In genomic region chr11:98904577-98904976, GRCm38 (mm10) we compare ENCODE assay signal across 13 mouse cellular contexts. TPM values are rescaled to one million over a fixed set of nuclear protein-coding genes. Genes with fewer than 3 reads are reported as not detected.
DNase-seq lines count a peak whose midpoint lies in the region; ATAC-seq and TF ChIP-seq lines count a peak whose summit lies in the region.
"Had no signal": no experiment of that assay in that cellular context is flagged by ENCODE, and none has a peak within 500 bp of the region (broad histone marks: within the 10 kb centered on the region; RNA-seq: fewer than 3 reads in every experiment).

No protein-coding gene starts in this region.

- no peak for TF ChIP-seq CTCF in heart, adult 2 months (IDR thresholded peaks at IDR 0.05)
- no peak for TF ChIP-seq CTCF in lung, embryonic 14.5 days (IDR thresholded peaks at IDR 0.05; ENCODE audit: low read depth)

- peaks cover 70% of the 10 kb centered on the region for H3K4me1 ChIP-seq in heart, embryonic 10.5 days
- H3K4me1 ChIP-seq in heart, adult 2 months (ENCODE audit: control insufficient read depth, insufficient read depth, low read length): peaks cover 3% of the 10 kb centered on the region; the same call in 1 of the 2 replicates
- H3K4me1 ChIP-seq in lung, embryonic 14.5 days (ENCODE audit: insufficient read depth): peaks cover 21% of the 10 kb centered on the region; the same call in 1 of the 2 replicates
- peaks cover 41% of the 10 kb centered on the region for H3K4me1 ChIP-seq in intestine, embryonic 16.5 days (ENCODE audit: control insufficient read depth, insufficient read depth, low read length)
- peaks cover 22% of the 10 kb centered on the region for H3K4me1 ChIP-seq in stomach, embryonic 14.5 days (ENCODE audit: control insufficient read depth, insufficient read depth, low read length)

- TF ChIP-seq POLR2A in heart, adult 2 months (IDR thresholded peaks at IDR 0.05; ENCODE audit: insufficient read depth, low read depth, low read length): no peak

- peak; percentile 82 for DNase-seq in heart, embryonic 10.5 days (ENCODE audit: low spot score)
- no peak for DNase-seq in heart, adult 2 months
- DNase-seq in lung, embryonic 14.5 days: no peak
- DNase-seq in lung, postnatal 14 days: no peak
- no peak for DNase-seq in left cerebral cortex, adult 9 months (ENCODE audit: low spot score in 2 of 2)
- no peak for DNase-seq in adrenal gland, postnatal 10 days
- DNase-seq: adrenal gland, postnatal 25 days; cerebellum, postnatal 10 days; layer of hippocampus, postnatal 36 days had no signal

- 0 out of 2 replicates have a peak overlapping the region, but pooled peaks have one; percentile 3 for H3K4me3 ChIP-seq in heart, embryonic 10.5 days
- H3K4me3 ChIP-seq in heart, adult 2 months: no peak overlapping the region
- no peak overlapping the region for H3K4me3 ChIP-seq in lung, embryonic 14.5 days (ENCODE audit: low read depth, low read length)
- H3K4me3 ChIP-seq in intestine, embryonic 16.5 days (ENCODE audit: low read length): no peak overlapping the region
- no peak overlapping the region for H3K4me3 ChIP-seq in stomach, embryonic 14.5 days (ENCODE audit: low read depth, low read length)

- H3K9me3 ChIP-seq in heart, embryonic 10.5 days: no peaks in the 10 kb centered on the region
- no peaks in the 10 kb centered on the region for H3K9me3 ChIP-seq in lung, embryonic 14.5 days (ENCODE audit: low read depth, low read length)
- H3K9me3 ChIP-seq in intestine, embryonic 16.5 days (ENCODE audit: control insufficient read depth, low read length): no peaks in the 10 kb centered on the region
- H3K9me3 ChIP-seq in stomach, embryonic 14.5 days (ENCODE audit: control insufficient read depth, low read depth, low read length): no peaks in the 10 kb centered on the region

- TF ChIP-seq EP300 in heart, adult 2 months (IDR thresholded peaks at IDR 0.05; ENCODE audit: insufficient read depth, low read depth, low read length): no peak

- no peaks in the 10 kb centered on the region for H3K27me3 ChIP-seq in heart, embryonic 10.5 days (ENCODE audit: insufficient read depth, poor library complexity, severe bottlenecking)
- no peaks in the 10 kb centered on the region for H3K27me3 ChIP-seq in heart, adult 2 months (ENCODE audit: control insufficient read depth, insufficient read depth, low read length)
- H3K27me3 ChIP-seq in lung, embryonic 14.5 days (ENCODE audit: insufficient read depth, low read length): no peaks in the 10 kb centered on the region
- no peaks in the 10 kb centered on the region for H3K27me3 ChIP-seq in intestine, embryonic 16.5 days (replicated peaks; ENCODE audit: control insufficient read depth, insufficient read depth, low read length)
- no peaks in the 10 kb centered on the region for H3K27me3 ChIP-seq in stomach, embryonic 14.5 days (ENCODE audit: control insufficient read depth, insufficient read depth, low read length)

- no peak for ATAC-seq in lung, embryonic 14.5 days (ENCODE audit: insufficient read depth)
- peak; percentile 49 for ATAC-seq in intestine, embryonic 16.5 days
- ATAC-seq in stomach, embryonic 14.5 days (ENCODE audit: insufficient number of reproducible peaks, insufficient read depth, low FRiP score, low read depth): no peak
- ATAC-seq: hindbrain, postnatal 0 days had no signal

- 52% methylated on average over 2 of the region's 2 CpGs for WGBS in heart, embryonic 10.5 days
- WGBS in heart, adult 2 months: 55% methylated on average over 2 of the region's 2 CpGs
- 38% methylated on average over 2 of the region's 2 CpGs for WGBS in lung, embryonic 14.5 days
- 67% methylated on average over 2 of the region's 2 CpGs for WGBS in intestine, embryonic 16.5 days
- WGBS in stomach, embryonic 14.5 days: 69% methylated on average over 2 of the region's 2 CpGs

- H3K27ac ChIP-seq in heart, embryonic 10.5 days: peak overlapping the region; percentile 90
- H3K27ac ChIP-seq in heart, adult 2 months: no peak overlapping the region
- peak overlapping the region; percentile 86 for H3K27ac ChIP-seq in lung, embryonic 14.5 days (ENCODE audit: low read depth)
- peak overlapping the region; percentile 94 for H3K27ac ChIP-seq in intestine, embryonic 16.5 days (ENCODE audit: low read length)
- peak overlapping the region; percentile 85 for H3K27ac ChIP-seq in stomach, embryonic 14.5 days (ENCODE audit: low read length)
- H3K27ac ChIP-seq: hindbrain, postnatal 0 days; macrophage had no signal

- no peak overlapping the region for H3K9ac ChIP-seq in heart, adult 2 months (ENCODE audit: low read depth, low read length)
- H3K9ac ChIP-seq in lung, embryonic 14.5 days: no peak overlapping the region
- H3K9ac ChIP-seq in intestine, embryonic 16.5 days (ENCODE audit: low read depth, low read length): no peak overlapping the region
- H3K9ac ChIP-seq in stomach, embryonic 14.5 days (replicated peaks; ENCODE audit: low read depth, low read length): no peak overlapping the region

- H3K79me2 ChIP-seq in heart, adult 2 months (replicated peaks; ENCODE audit: control insufficient read depth, insufficient read depth, low read length): no peaks in the 10 kb centered on the region

- H3K4me2 ChIP-seq in lung, embryonic 14.5 days: peak overlapping the region; percentile 36
- H3K4me2 ChIP-seq in intestine, embryonic 16.5 days (ENCODE audit: low read depth, low read length): peak overlapping the region; percentile 14; the same call in 1 of the 2 replicates
- H3K4me2 ChIP-seq in stomach, embryonic 14.5 days (replicated peaks; ENCODE audit: low read depth, low read length): no peak overlapping the region

- H3K36me3 ChIP-seq in heart, embryonic 10.5 days: peaks cover 37% of the 10 kb centered on the region
- no peaks in the 10 kb centered on the region for H3K36me3 ChIP-seq in heart, adult 2 months (ENCODE audit: control insufficient read depth, insufficient read depth, low read length)
- peaks cover 39% of the 10 kb centered on the region for H3K36me3 ChIP-seq in lung, embryonic 14.5 days (ENCODE audit: insufficient read depth)
- H3K36me3 ChIP-seq in intestine, embryonic 16.5 days (ENCODE audit: control insufficient read depth, insufficient read depth, low read length): peaks cover 7% of the 10 kb centered on the region; the same call in 1 of the 2 replicates
- peaks cover 23% of the 10 kb centered on the region for H3K36me3 ChIP-seq in stomach, embryonic 14.5 days (ENCODE audit: control insufficient read depth, insufficient read depth, low read length)

- intact Hi-C loops in heart, adult 2 months (cut with DNase I): no loop called here

RNA-seq across cellular contexts. Expression of gene Cdc6, which starts 3.0 kb away (rescaled TPM):
- polyA plus RNA-seq in heart, embryonic 10.5 days (2016; fragmentation: Nextera tagmentation; extraction: Ambion mirVana): 39.3 and 47.7 TPM in 2 replicates
- total RNA-seq in heart, adult 2 months (2021): under 1 TPM; 0.13 to 0.32 TPM
- 0.14 and 0.26 TPM in 2 replicates for polyA plus RNA-seq in heart, adult 2 months (2012; rRNA removed)
- polyA plus RNA-seq in lung, embryonic 14.5 days (2014; fragmentation: Nextera tagmentation; extraction: Ambion mirVana): 47.0 and 48.1 TPM in 2 replicates
- 18.9 and 23.0 TPM in 2 replicates for polyA plus RNA-seq in intestine, embryonic 16.5 days (2015; fragmentation: Nextera tagmentation; extraction: Ambion mirVana)
- 31.4 and 32.6 TPM in 2 replicates for polyA plus RNA-seq in stomach, embryonic 14.5 days (2014; fragmentation: Nextera tagmentation; extraction: Ambion mirVana)
- total RNA-seq in adrenal gland, postnatal 10 days (2021): 1 to 10 TPM; 3.8 to 6.5 TPM

RNA-seq across cellular contexts. Expression of gene Rara, which starts 23.0 kb away (rescaled TPM):
- 30.4 and 36.9 TPM in 2 replicates for polyA plus RNA-seq in heart, embryonic 10.5 days (2016; fragmentation: Nextera tagmentation; extraction: Ambion mirVana)
- total RNA-seq in heart, adult 2 months (2021): 10 to 100 TPM; 10.1 to 12.8 TPM
- polyA plus RNA-seq in heart, adult 2 months (2012; rRNA removed): 7.1 and 10.9 TPM in 2 replicates
- 43.2 and 45.3 TPM in 2 replicates for polyA plus RNA-seq in lung, embryonic 14.5 days (2014; fragmentation: Nextera tagmentation; extraction: Ambion mirVana)
- polyA plus RNA-seq in intestine, embryonic 16.5 days (2015; fragmentation: Nextera tagmentation; extraction: Ambion mirVana): 28.2 and 31.2 TPM in 2 replicates
- polyA plus RNA-seq in stomach, embryonic 14.5 days (2014; fragmentation: Nextera tagmentation; extraction: Ambion mirVana): 54.0 and 56.8 TPM in 2 replicates
- 10 to 100 TPM; 26.2 to 34.7 TPM for total RNA-seq in adrenal gland, postnatal 10 days (2021)

RNA-seq across cellular contexts. Expression of gene Wipf2, which starts 41.1 kb away (rescaled TPM):
- polyA plus RNA-seq in heart, embryonic 10.5 days (2016; fragmentation: Nextera tagmentation; extraction: Ambion mirVana): 2.8 and 4.1 TPM in 2 replicates
- total RNA-seq in heart, adult 2 months (2021): 1 to 10 TPM; 9.1 to 9.6 TPM
- polyA plus RNA-seq in heart, adult 2 months (2012; rRNA removed): 4.0 and 5.1 TPM in 2 replicates
- polyA plus RNA-seq in lung, embryonic 14.5 days (2014; fragmentation: Nextera tagmentation; extraction: Ambion mirVana): 4.7 and 5.7 TPM in 2 replicates
- 3.4 and 3.5 TPM in 2 replicates for polyA plus RNA-seq in intestine, embryonic 16.5 days (2015; fragmentation: Nextera tagmentation; extraction: Ambion mirVana)
- 6.8 and 7.1 TPM in 2 replicates for polyA plus RNA-seq in stomach, embryonic 14.5 days (2014; fragmentation: Nextera tagmentation; extraction: Ambion mirVana)
- total RNA-seq in adrenal gland, postnatal 10 days (2021): 10 to 100 TPM; 13.3 to 15.4 TPM

Comparison
In these comparisons a context has a peak if more than half of its experiments do, and no peak if none do; other contexts are left out.
1. RNA of gene Cdc6, which starts 3.0 kb away (polyA plus RNA-seq): 39.3 to 47.7 TPM in heart, embryonic 10.5 days, 47.0 to 48.1 TPM in lung, embryonic 14.5 days, 31.4 to 32.6 TPM in stomach, embryonic 14.5 days and 18.9 to 23.0 TPM in intestine, embryonic 16.5 days; 0.14 to 0.26 TPM in heart, adult 2 months; every median in the first group is over 10 times any median in the second.